Mouse (Mus musculus): ENCODE measurements around the gene Vmn2r79. TPM values are rescaled to one million over a fixed set of nuclear protein-coding genes. Genes with fewer than 3 reads are reported as not detected.
"Not testable (repeated sequence)": the region's sequence is repeated elsewhere in the genome, so short reads cannot be mapped to it uniquely, and the experiment has no call there.

The Vmn2r79 gene
- not detected in 2 replicates for total RNA-seq (2014; rRNA removed)
- not detected in 2 replicates for polyA plus RNA-seq (2015; fragmentation: Nextera tagmentation; extraction: Ambion mirVana)

- not testable (repeated sequence) for H3K4me2 ChIP-seq (ENCODE audit: low read depth, low read length, poor library complexity, severe bottlenecking); H3K4me3 ChIP-seq (ENCODE audit: low read depth, low read length); DNase-seq (ENCODE audit: low spot score); H3K27ac ChIP-seq (ENCODE audit: low read depth, low read length); H3K4me1 ChIP-seq (ENCODE audit: insufficient read depth, low read length); H3K9me3 ChIP-seq (ENCODE audit: low read length); H3K9ac ChIP-seq (replicated peaks; ENCODE audit: low read length, poor library complexity, severe bottlenecking); H3K36me3 ChIP-seq (ENCODE audit: insufficient read depth, low read length); H3K27me3 ChIP-seq (ENCODE audit: insufficient read depth, low read length); ATAC-seq (ENCODE audit: low FRiP score)
- WGBS, result 74% methylated on average over 1 of the region's 1 CpGs
Observed at GRCm38 (mm10) chr7:86995815-86996214, at the start of gene Vmn2r79. Gene Vmn2r79, plus strand, starts transcription at chr7:86996115.

GRCm38 (mm10) chr7:86994700-86995099 lies 1.2 kb upstream of the Vmn2r79 start:
- H3K27ac ChIP-seq (ENCODE audit: low read depth, low read length), result no peak overlapping the region
- DNase-seq (ENCODE audit: low spot score) (no peak), ATAC-seq (ENCODE audit: low FRiP score) (no peak)
- no peak overlapping the region for H3K4me2 ChIP-seq (ENCODE audit: low read depth, low read length, poor library complexity, severe bottlenecking)
- WGBS, result 76% methylated on average over 1 of the region's 1 CpGs
- H3K36me3 ChIP-seq (ENCODE audit: insufficient read depth, low read length), result no peaks in the 10 kb centered on the region
- no peaks in the 10 kb centered on the region for H3K27me3 ChIP-seq (ENCODE audit: insufficient read depth, low read length)
- H3K4me3 ChIP-seq (ENCODE audit: low read depth, low read length), result no peak overlapping the region
- TF ChIP-seq CTCF (IDR thresholded peaks at IDR 0.05), result no peak
- no peak overlapping the region for H3K9ac ChIP-seq (replicated peaks; ENCODE audit: low read length, poor library complexity, severe bottlenecking)
- H3K4me1 ChIP-seq (ENCODE audit: insufficient read depth, low read length), result no peaks in the 10 kb centered on the region
- no peaks in the 10 kb centered on the region for H3K9me3 ChIP-seq (ENCODE audit: low read length)

DNA sequence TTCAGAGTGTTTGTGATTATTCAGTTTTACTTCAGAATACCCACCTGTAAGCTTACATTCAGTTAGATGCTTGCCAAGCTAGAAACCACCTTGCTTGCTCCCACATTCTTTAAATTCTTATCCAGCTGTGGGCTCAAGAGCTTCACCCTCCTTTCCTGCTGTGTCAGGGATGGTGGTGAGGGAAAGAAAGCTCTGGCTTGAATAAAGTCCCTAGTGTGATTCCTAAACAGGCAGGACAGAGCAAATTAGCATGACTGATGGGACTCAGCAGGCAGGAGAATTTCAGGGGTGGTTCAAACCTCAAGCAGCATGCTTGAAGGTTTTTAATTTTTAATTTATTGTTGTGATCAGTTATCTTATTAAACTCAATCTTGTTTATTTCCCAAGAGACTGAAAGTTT lies 30.6 kb downstream of the Vmn2r79 start:
- H3K4me1 ChIP-seq (ENCODE audit: insufficient read depth, low read length); H3K9ac ChIP-seq (replicated peaks; ENCODE audit: low read length, poor library complexity, severe bottlenecking); DNase-seq (ENCODE audit: low spot score); H3K36me3 ChIP-seq (ENCODE audit: insufficient read depth, low read length); H3K4me3 ChIP-seq (ENCODE audit: low read depth, low read length); ATAC-seq (ENCODE audit: low FRiP score); H3K27me3 ChIP-seq (ENCODE audit: insufficient read depth, low read length); H3K4me2 ChIP-seq (ENCODE audit: low read depth, low read length, poor library complexity, severe bottlenecking); H3K9me3 ChIP-seq (ENCODE audit: low read length); H3K27ac ChIP-seq (ENCODE audit: low read depth, low read length): not testable (repeated sequence)

GRCm38 (mm10) chr7:87063576-87063975 lies 67.7 kb downstream of the Vmn2r79 start:
- no peaks in the 10 kb centered on the region for H3K9me3 ChIP-seq (ENCODE audit: low read length)

More at GRCm38 (mm10) chr7:87063576-87063975, 67.7 kb downstream of the Vmn2r79 start:
- TF ChIP-seq CTCF (IDR thresholded peaks at IDR 0.05), result no peak
- Histone ChIP-seq H3K36me3 (ENCODE audit: insufficient read depth, low read length) (no peaks in the 10 kb centered on the region), H3K9ac (replicated peaks; ENCODE audit: low read length, poor library complexity, severe bottlenecking) (no peak overlapping the region), H3K4me2 (ENCODE audit: low read depth, low read length, poor library complexity, severe bottlenecking) (no peak overlapping the region), H3K4me1 (ENCODE audit: insufficient read depth, low read length) (no peaks in the 10 kb centered on the region), H3K4me3 (ENCODE audit: low read depth, low read length) (no peak overlapping the region), H3K27me3 (ENCODE audit: insufficient read depth, low read length) (no peaks in the 10 kb centered on the region), H3K27ac (ENCODE audit: low read depth, low read length) (no peak overlapping the region)
- DNase-seq (ENCODE audit: low spot score), result no peak
- ATAC-seq (ENCODE audit: low FRiP score), result no peak
- WGBS, result 87% methylated on average over 4 of the region's 4 CpGs

Other genes with a start within 250 kb of the Vmn2r79 start
- gene Folh1, start 220.2 kb upstream of the Vmn2r79 start, total RNA-seq (2014; rRNA removed), result 2.0 and 2.8 TPM in 2 replicates
- 1.3 and 1.9 TPM in 2 replicates for gene Folh1, start 220.2 kb upstream of the Vmn2r79 start, polyA plus RNA-seq (2015; fragmentation: Nextera tagmentation; extraction: Ambion mirVana)
- not detected in 2 replicates for gene Vmn2r77, start 201.1 kb upstream of the Vmn2r79 start, total RNA-seq (2014; rRNA removed)
- gene Vmn2r77, start 201.1 kb upstream of the Vmn2r79 start, polyA plus RNA-seq (2015; fragmentation: Nextera tagmentation; extraction: Ambion mirVana), result not detected in 2 replicates
- gene Vmn2r78, start 81.0 kb upstream of the Vmn2r79 start, total RNA-seq (2014; rRNA removed), result not detected in 2 replicates
- not detected in 2 replicates for gene Vmn2r78, start 81.0 kb upstream of the Vmn2r79 start, polyA plus RNA-seq (2015; fragmentation: Nextera tagmentation; extraction: Ambion mirVana)
- 2.6 and 2.7 TPM in 2 replicates for gene Nox4, start 250.0 kb downstream of the Vmn2r79 start, total RNA-seq (2014; rRNA removed)
- 0.80 and 0.99 TPM in 2 replicates for gene Nox4, start 250.0 kb downstream of the Vmn2r79 start, polyA plus RNA-seq (2015; fragmentation: Nextera tagmentation; extraction: Ambion mirVana)